Mouse (Mus musculus): Measurements from ENCODE around the gene Frg2f1.
"Not testable (repeated sequence)": the region's sequence is repeated elsewhere in the genome, so short reads cannot be mapped to it uniquely, and the experiment has no call there.

The Frg2f1 gene

GRCm38 (mm10) chr4:119539031-119539824 lies at the start of gene Frg2f1:
Frg2f1 (minus strand) TSS chr4:119539529.
- DNase-seq (ENCODE audit: low spot score in 2 of 2), result peak; percentile 88 to 94

- DNase-seq (ENCODE audit: low spot score in 2 of 2), result no peak
These were observed 48.7 kb upstream of the Frg2f1 start for GRCm38 (mm10) chr4:119588037-119588436.

DNA sequence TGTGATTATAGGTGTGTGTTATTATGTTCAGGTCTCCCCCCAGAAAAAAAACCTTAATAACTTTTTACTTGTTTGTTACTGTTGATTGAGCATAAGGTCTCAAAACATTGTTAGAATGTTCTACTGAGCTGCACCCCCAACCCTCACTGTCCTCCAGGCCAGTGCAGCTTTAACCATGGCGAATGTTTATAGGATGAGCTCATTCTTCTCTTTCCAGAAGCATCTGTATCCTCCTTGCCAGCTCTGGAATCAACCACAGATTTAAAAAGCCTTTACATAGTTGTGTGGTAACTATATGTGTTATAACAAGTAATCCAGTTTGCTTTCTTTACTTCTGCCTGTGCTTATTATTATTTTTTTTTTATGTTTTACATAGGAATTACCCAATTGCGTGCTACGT lies 36.1 kb upstream of the Frg2f1 start:
- DNase-seq (ENCODE audit: low spot score in 2 of 2), result no peak

DNA sequence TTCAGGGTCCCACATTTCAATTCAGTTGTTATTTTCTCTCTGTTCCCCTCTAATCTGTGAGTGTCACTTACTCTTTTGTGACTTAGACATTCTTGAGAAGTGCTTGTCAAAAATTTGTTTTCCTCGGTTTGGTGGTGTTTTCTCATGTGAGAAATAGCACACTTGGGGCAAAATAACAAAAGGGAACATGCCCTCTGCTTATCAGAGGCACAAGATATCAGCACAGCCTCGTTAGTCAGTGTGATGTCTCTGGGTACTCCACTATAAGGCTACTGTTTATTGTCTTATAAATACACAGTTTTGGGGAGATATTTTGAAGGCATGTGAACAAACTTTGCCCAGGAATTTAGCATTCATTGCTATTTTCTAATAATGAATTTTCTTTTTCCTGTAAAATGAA lies 35.2 kb upstream of the Frg2f1 start:
- no peak for DNase-seq (ENCODE audit: low spot score in 2 of 2)

GRCm38 (mm10) chr4:119572682-119573081 lies 33.4 kb upstream of the Frg2f1 start:
- DNase-seq (ENCODE audit: low spot score in 2 of 2), result no peak

DNA sequence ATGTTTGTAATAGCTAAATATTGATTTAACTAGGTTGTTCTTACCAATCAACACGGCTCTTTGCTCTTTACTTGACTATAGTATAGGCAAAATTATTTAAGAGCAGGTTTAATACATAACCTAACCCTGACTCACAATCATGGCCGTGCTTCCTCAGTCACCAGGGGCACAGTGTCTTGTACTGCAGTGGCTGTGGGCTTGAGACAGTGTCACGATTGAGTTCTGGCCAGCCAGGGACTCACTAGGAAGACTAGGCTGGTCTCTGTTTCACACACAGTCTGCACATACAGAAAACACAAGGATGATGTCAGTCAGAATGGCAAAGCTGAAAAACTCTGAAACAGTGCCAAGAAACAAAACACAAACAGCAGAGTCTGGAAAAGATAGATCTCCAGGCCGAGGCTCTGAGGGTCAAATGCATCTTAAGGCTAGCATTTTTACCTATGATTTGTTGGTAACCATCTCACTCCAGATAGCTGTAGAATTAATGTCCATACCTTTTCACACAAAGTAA lies 27.1 kb upstream of the Frg2f1 start:
- DNase-seq (ENCODE audit: low spot score in 2 of 2), result no peak

DNA sequence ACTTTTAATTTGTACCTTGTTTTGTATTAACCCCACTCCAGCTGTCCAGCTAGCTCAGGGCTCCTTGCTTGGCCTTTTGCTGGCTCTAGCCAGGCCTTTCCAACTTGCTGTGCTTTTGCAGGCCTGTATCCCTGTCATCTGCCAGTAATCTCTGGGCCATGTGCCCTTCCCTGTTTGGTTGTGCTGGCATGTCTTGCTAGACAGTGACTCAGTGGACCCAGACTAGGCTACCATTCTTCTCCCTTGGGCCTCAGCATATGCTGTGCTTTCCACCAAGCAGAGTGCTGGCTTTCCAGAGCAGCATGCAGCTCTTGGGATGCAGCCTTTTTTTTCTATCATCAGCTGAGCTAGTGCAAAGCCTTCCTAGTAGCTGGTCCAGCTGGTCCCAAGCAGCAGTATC lies 23.8 kb upstream of the Frg2f1 start:
- DNase-seq (ENCODE audit: low spot score in 2 of 2), result no peak

DNA sequence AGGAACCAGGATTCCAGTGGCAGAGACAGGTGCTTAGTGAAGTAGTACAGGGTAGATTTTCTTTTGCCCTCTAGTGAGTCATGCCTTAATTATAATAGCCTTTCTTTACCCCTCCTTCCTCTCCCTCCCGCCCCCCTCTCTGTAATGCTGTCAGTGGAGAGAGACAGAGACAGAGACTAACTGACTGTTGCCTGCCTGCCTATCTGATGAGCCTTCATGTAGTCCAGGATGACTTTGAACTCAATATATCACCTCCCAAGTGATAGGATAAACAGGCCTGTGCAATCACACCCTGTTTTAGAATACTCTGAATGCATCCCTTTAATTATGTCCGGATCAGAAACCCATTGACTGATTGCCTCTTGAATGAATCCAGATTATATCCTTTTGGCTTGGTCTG lies 16.1 kb upstream of the Frg2f1 start:
- no peak for DNase-seq (ENCODE audit: low spot score in 2 of 2)

GRCm38 (mm10) chr4:119550864-119551263 lies 11.5 kb upstream of the Frg2f1 start:
- no peak for DNase-seq (ENCODE audit: low spot score in 2 of 2)

DNA sequence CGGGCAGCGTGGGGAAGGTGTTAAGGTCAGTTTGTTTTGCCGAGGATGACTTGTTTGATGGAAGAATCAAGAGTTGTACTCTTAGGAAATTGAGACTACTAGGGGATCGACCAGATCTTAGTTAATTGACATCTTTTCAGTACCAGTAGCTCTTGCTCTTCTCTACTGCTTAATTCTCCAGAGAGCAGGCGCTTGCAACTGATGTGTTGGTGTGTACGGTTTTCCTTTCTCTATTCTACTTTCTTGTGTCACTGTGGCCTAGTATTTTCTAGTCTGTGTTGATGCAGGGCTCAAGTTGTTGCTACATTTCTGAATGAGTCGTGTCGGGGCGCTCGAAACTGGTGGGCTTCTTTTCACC lies 1.2 kb upstream of the Frg2f1 start:
- no peak for DNase-seq (ENCODE audit: low spot score in 2 of 2)

DNA sequence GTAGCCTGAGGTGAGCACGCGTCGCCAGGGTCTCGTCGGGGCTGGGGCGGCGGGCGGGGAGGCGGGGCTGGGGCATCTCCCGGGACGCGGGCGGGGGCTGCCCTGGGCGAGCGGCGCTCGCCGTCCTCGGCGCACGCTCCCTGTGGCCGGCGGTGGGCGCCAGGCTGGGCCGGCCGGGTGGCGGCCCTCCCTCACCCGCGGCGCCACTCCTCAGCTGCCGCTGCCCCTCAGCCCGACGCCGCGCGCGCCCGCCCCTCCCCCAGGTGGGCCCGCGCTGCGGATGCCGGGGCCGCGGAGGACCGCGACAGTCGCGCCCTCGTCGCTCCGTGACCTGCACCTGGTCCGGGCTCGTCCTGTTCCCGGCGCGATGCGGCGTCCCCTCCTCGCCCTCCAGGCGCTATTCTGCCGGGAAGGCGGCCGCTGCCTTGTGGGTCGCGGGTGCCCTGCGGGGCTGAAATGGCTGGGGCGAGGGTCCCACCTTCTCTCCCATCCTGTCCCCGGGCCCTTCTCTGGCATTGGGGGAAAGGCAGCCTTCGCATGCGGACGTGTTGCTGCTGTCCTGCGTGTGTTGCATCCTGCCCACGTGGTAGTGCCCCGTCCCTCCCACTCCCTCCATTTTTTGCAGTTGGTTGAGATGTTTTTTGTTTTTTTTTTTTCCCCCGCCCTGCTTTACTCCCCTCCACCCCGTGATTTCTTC lies 655 bp upstream of the Frg2f1 start:
- peak; percentile 27 to 55 for DNase-seq (ENCODE audit: low spot score in 2 of 2)

DNA sequence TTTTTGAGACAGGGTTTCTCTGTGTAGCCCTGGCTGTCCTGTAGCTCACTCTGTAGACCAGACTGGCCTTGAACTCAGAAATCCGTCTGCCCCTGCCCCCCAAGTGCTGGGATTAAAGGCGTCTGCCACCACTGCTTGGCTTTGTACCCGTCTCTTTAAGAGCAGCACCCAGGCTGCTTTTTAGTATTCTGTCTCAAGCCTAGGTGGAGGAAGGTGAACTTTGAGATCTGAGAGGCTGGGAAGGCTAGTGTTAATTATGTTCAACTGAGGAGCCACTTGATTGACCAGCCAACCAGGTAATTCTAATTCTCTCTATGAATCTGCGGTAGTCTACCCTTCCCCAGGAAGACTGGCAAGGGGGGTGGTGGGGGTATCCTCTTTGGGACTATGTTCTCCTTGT lies 1.9 kb downstream of the Frg2f1 start:
- DNase-seq (ENCODE audit: low spot score in 2 of 2), result no peak

DNA sequence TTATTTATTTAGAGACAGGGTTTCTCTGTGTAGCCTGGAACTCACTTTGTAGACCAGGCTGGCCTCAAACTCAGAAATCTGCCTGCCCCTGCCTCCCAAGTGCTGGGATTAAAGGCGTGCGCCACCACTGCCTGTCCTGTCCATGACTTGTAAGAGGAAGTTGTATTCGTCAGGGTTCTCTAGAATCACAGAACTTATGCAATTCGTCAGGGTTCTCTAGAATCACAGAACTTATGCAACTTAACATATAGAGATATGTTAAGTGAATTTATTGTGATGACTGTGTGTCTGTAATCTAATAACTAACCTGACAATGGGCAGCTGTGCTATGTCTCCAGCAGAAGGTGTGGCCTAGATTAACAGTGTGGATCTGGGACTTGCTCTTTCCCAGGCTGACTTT lies 2.7 kb downstream of the Frg2f1 start, which contains the start of gene Foxj3:
TSS of gene Foxj3 (plus strand) at position 390 of the 400 bp plus-strand sequence.
- not testable (repeated sequence) for DNase-seq (ENCODE audit: low spot score in 2 of 2)

GRCm38 (mm10) chr4:119535103-119535502 lies 4.2 kb downstream of the Frg2f1 start:
- no peak for DNase-seq (ENCODE audit: low spot score in 2 of 2)

DNA sequence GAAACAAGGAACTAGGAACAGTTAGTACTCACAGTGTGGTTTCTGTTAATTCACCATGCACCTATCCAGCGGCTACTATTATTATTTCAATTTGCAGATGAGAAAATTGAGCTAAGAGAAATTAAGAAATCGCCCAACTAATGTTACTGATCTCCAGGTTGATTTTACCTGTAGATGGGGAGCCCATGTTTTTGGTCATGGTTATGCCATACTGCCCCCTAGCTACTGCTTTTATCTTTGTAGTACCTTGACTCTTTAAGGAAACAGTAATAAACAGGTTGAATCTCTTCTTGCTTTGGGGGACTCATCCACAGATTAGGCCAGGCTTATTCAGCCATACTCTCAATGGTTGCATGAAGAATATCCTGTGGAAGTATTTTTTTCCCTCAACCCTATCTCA lies 7.5 kb downstream of the Frg2f1 start:
- no peak for DNase-seq (ENCODE audit: low spot score in 2 of 2)

GRCm38 (mm10) chr4:119526329-119526845 lies 12.9 kb downstream of the Frg2f1 start:
- no peak for DNase-seq (ENCODE audit: low spot score in 2 of 2)

GRCm38 (mm10) chr4:119524466-119524865 lies 14.9 kb downstream of the Frg2f1 start:
- DNase-seq (ENCODE audit: low spot score in 2 of 2), result no peak

- DNase-seq (ENCODE audit: low spot score in 2 of 2), result peak in 1 of 2 experiments; percentile 23
These were observed 15.3 kb downstream of the Frg2f1 start for GRCm38 (mm10) chr4:119524010-119524409.

GRCm38 (mm10) chr4:119523575-119523974 lies 15.8 kb downstream of the Frg2f1 start:
- no peak for DNase-seq (ENCODE audit: low spot score in 2 of 2)

DNA sequence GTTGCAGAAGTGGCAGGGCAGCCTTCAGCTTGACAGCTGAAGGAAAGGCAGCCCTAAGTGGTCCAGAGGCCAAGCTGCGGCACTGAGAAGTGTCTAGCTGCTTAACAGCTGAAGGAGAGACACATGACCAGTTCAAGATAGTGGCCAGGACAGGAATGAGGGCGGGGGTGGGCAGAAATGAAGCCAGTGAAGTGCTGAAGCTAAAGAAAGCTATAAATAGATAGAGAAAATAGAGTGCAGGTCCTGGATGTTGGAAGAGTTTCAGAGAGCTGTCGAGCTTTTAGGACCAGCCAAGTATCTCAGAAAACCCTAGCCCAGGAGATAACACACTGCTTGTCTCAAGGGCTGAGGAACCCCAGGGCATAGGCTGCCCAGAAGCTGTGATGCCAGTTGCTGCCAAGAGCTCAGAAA lies 26.6 kb downstream of the Frg2f1 start:
- DNase-seq (ENCODE audit: low spot score in 2 of 2), result no peak

- no peak for DNase-seq (ENCODE audit: low spot score in 2 of 2)
These were observed 27.7 kb downstream of the Frg2f1 start for GRCm38 (mm10) chr4:119511591-119511990.

DNA sequence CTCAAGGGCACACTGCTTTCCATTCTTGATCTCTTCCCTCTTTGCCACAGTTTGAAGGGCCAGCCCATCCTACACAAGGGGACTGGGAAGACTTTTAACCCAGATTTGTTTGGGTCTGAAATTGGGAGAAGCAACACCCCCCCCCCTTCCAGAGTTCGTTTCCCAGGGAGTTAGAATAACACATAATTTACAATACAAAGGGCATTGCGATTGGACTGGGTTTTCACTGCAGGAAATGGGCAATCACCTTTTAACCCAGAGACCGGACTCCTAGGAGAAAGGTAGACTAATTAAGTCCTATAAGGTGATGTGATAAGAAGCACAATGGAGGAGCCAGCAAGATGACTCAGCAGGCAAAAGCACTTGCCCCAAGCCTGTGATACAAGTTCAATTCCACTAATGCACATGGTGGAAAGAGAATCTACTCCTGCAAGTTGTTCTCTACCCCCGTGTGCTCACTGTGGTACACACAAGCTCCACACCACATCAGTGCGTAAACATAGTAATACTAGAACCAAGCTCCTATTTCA lies 40.9 kb downstream of the Frg2f1 start:
- no peak for DNase-seq (ENCODE audit: low spot score in 2 of 2)

Measured in frontal cortex, postnatal 10 days (tissue).